Mouse (Mus musculus): ENCODE measurements around the gene Jaml.

Jaml gene

GRCm38 (mm10) chr9:45121769-45122168, 42.8 kb downstream of the Jaml start:
- peak; percentile 38 for DNase-seq (ENCODE audit: low spot score)

GRCm38 (mm10) chr9:45122209-45122761, 43.3 kb downstream of the Jaml start:
- peak; percentile 45 for DNase-seq (ENCODE audit: low spot score)

- no peak for DNase-seq (ENCODE audit: low spot score)
Measured at GRCm38 (mm10) chr9:45125211-45125610, 46.2 kb downstream of the Jaml start.

- DNase-seq (ENCODE audit: low spot score) = no peak
Measured at GRCm38 (mm10) chr9:45126941-45127340, 48.0 kb downstream of the Jaml start.

GRCm38 (mm10) chr9:45130119-45130518, 51.1 kb downstream of the Jaml start:
- DNase-seq (ENCODE audit: low spot score) = no peak

GRCm38 (mm10) chr9:45133484-45134310, 54.7 kb downstream of the Jaml start:
- DNase-seq (ENCODE audit: low spot score) = no peak

GRCm38 (mm10) chr9:45136442-45137169, 57.6 kb downstream of the Jaml start:
- DNase-seq (ENCODE audit: low spot score) = no peak

- DNase-seq (ENCODE audit: low spot score) = no peak
Measured at GRCm38 (mm10) chr9:45138191-45139032, 59.4 kb downstream of the Jaml start, which contains the start of gene Scn4b. TSS of gene Scn4b (plus strand) at chr9:45138395.

- DNase-seq (ENCODE audit: low spot score) = no peak
Measured at GRCm38 (mm10) chr9:45139082-45139481, 60.1 kb downstream of the Jaml start.

GRCm38 (mm10) chr9:45140945-45141344, 62.0 kb downstream of the Jaml start:
- DNase-seq (ENCODE audit: low spot score) = no peak

GRCm38 (mm10) chr9:45142686-45143085, 63.7 kb downstream of the Jaml start:
- DNase-seq (ENCODE audit: low spot score) = no peak

- no peak for DNase-seq (ENCODE audit: low spot score)
Measured at GRCm38 (mm10) chr9:45145533-45146266, 66.7 kb downstream of the Jaml start.

- DNase-seq (ENCODE audit: low spot score) = peak; percentile 79
Measured at GRCm38 (mm10) chr9:45146267-45146597, 67.2 kb downstream of the Jaml start.

- DNase-seq (ENCODE audit: low spot score) = no peak
Measured at GRCm38 (mm10) chr9:45150933-45151332, 72.0 kb downstream of the Jaml start.

GRCm38 (mm10) chr9:45153361-45153760, 74.4 kb downstream of the Jaml start:
- no peak for DNase-seq (ENCODE audit: low spot score)
